Mouse (Mus musculus) lung, postnatal 0 days (tissue): ENCODE measurements at regions not wholly inside any gene's neighbourhood (a gene's known extent, or its start where the extent isn't known, plus 50 kb on each side); places are given as distances from the start of the nearest gene placed in this dataset.

Source experiments
- CTCF ChIP-seq: IDR thresholded peaks from 2 replicates; pipeline ENCODE4 v1.5.1; 2016; ENCODE audit warnings: antibody characterized with exemption, mild to moderate bottlenecking
- EP300 ChIP-seq: IDR thresholded peaks from 2 replicates; pipeline ENCODE4 v1.6.1; 2016; ENCODE audit warnings: antibody characterized with exemption, mild to moderate bottlenecking, control low read depth

DNA sequence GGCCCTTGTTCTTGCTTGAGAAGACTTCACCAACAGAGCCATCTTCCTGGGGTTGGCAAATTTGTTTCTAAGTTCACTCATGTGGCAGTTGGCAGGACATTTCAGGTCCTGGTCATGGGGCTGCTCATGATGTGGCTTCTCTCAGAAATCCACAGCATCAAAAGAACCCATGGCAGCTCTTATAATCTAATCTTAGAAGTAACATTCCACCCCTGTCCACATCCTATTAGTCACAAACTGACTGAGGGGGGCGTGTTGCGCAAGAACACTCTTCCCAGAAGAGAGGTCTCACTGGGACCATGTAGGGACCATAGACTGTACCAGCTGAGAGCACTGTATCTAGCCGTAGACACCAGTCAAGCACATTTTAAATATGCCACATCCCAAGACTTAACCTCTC lies 75.6 kb upstream of the Gli2 start:
- no peak for TF ChIP-seq CTCF
- no peak for TF ChIP-seq EP300
